Mouse (Mus musculus) ES-Bruce4 (cell line): Measurements from ENCODE around the gene Ttc7. TPM values are rescaled to one million over a fixed set of nuclear protein-coding genes. Genes with fewer than 3 reads are reported as not detected.

Experiments
- H3K27ac ChIP-seq: 2 replicates; pipeline ENCODE4 v1.5.1; 2012; ENCODE audit warnings: low read length, inconsistent platforms; ENCODE audit not compliant: insufficient read depth
- H3K27me3 ChIP-seq: 2 replicates; pipeline ENCODE4 v1.6.1; 2012; ENCODE audit warnings: mild to moderate bottlenecking, low read length, inconsistent platforms; ENCODE audit not compliant: control insufficient read depth, poor library complexity, insufficient read depth, severe bottlenecking
- H3K36me3 ChIP-seq: 2 replicates; pipeline ENCODE4 v1.6.1; 2012; ENCODE audit warnings: inconsistent platforms, mild to moderate bottlenecking, low read length, moderate library complexity; ENCODE audit not compliant: control insufficient read depth, poor library complexity, insufficient read depth, severe bottlenecking
- H3K4me1 ChIP-seq: one replicate; pipeline ENCODE4 v1.8.1; 2011; ENCODE audit warnings: low read length; ENCODE audit not compliant: control insufficient read depth, insufficient read depth
- H3K4me3 ChIP-seq: 2 replicates; pipeline ENCODE4 v1.5.1; 2011; ENCODE audit warnings: low read depth, mild to moderate bottlenecking, low read length
- H3K9ac ChIP-seq: 2 replicates; pipeline ENCODE4 v1.6.1; 2012; ENCODE audit warnings: low read depth, mild to moderate bottlenecking, inconsistent platforms; ENCODE audit not compliant: poor library complexity, severe bottlenecking
- H3K9me3 ChIP-seq: replicated peaks from 2 replicates; pipeline ENCODE4 v1.6.1; 2012; ENCODE audit warnings: mild to moderate bottlenecking, low read length, inconsistent platforms; ENCODE audit not compliant: control insufficient read depth, poor library complexity, insufficient read depth, severe bottlenecking
- CTCF ChIP-seq: IDR thresholded peaks from one replicate; pipeline ENCODE4 v1.8.1; 2011; ENCODE audit warnings: low read depth, low read length
- EP300 ChIP-seq: IDR thresholded peaks from 2 replicates; pipeline ENCODE4 v1.6.1; 2011; ENCODE audit warnings: low read depth, low read length; ENCODE audit not compliant: insufficient read depth
- POLR2A ChIP-seq: IDR thresholded peaks from one replicate; pipeline ENCODE4 v1.8.1; 2011; ENCODE audit warnings: low read length; ENCODE audit not compliant: insufficient read depth
- polyA plus RNA-seq: library from polyadenylated mRNA; stranded (reverse); fragments of >200 nt; gene quantifications from 2 replicates; pipeline ENCODE4 v1.2.4, GENCODE M21; 2011; ENCODE audit warnings: low read depth; ENCODE audit not compliant: missing spikeins, insufficient read depth, insufficient read length

Gene Ttc7
- polyA plus RNA-seq, 1 experiment = 10.7 TPM

DNA sequence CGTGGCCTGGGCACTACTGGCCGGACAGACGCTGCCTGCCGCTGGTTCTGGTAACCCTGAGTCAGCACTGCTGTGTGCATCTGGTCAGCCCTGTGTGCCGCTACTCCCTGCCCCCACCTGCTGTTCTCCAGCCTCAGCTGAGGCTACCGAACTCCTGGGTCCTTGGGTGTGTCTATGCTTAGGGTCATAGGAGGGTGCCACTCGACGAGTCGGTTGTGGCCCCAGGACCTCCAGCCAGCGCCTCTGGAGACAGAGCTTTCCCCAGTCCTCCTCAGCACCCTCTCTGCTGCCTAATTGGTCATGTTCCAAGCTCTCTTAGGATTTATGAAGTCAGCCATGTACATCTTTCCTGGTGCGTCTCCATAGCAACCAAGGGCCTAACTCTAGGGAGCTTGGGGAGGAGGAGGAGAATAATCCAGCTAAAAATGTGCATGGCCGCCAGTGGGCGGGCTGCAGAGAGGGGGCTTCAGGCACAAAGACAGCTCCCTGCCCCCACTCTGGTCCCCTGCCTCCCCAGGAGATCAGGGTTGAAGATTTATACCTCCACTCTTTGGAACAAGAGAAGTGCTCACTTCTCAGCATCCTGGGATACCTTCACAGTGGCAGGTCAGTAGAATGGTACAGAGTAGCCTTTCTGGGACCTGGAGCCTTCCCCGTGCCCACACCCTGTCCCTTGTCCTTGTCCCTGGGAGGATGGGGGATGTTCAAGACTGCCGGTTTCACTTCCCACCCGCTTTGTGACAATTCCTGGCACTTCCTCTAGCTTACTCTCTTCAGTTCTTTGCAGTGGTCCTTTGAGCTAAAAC lies 95.9 kb downstream of the Ttc7 start:
- H3K27me3 ChIP-seq = no peaks in the 10 kb centered on the region
- no peaks in the 10 kb centered on the region for H3K9me3 ChIP-seq
- H3K9ac ChIP-seq = no peak overlapping the region
- H3K36me3 ChIP-seq = no peaks in the 10 kb centered on the region
- no peak overlapping the region for H3K27ac ChIP-seq
- H3K4me3 ChIP-seq = no peak overlapping the region
- TF ChIP-seq POLR2A = no peak
- no peak for TF ChIP-seq EP300
- TF ChIP-seq CTCF = no peak
- H3K4me1 ChIP-seq = peaks cover 8% of the 10 kb centered on the region

DNA sequence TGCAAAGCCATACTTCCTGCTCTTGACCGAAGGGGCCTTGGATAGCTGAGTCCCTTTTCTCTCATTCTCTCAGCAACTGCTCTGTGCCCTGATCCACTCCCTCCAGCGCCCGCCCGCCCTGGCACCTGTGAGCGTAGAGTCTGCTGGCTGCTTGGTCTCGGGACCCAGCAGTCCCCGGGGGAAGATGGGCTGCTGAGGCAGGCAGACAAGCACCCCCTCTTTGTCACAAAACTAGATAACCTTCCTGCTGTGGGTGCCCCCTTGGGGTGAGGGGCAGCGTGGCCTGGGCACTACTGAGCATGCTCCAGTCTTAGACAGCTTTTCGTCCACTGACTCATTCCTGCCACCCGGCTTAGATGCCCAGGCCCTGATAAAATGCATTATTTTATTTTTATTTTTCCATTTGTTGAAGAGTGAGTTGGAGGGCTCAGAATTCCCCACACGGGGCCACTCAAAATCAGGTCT lies 96.5 kb downstream of the Ttc7 start:
- TF ChIP-seq EP300 (no peak), POLR2A (no peak), CTCF (no peak)
- no peak overlapping the region for H3K9ac ChIP-seq
- peaks cover 8% of the 10 kb centered on the region for H3K4me1 ChIP-seq

DNA sequence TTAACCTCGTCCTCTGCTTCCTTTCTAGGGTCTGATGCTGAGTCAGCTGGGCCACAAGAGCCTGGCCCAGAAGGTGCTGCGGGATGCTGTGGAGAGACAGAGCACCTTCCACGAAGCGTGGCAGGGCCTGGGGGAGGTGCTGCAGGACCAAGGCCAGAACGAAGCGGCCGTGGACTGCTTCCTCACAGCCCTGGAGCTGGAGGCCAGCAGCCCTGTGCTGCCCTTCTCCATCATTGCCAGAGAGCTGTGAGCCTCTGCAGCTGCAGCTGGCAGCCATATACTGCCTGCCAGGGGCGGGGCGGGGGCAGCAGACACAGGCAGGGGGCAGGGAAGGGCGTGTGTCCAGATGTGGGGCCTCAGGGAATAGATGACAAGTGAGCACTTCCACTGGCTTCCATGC lies 97.1 kb downstream of the Ttc7 start:
- no peak overlapping the region for H3K4me3 ChIP-seq
- H3K4me1 ChIP-seq = peaks cover 8% of the 10 kb centered on the region
- H3K9ac ChIP-seq = no peak overlapping the region
- H3K27ac ChIP-seq = no peak overlapping the region
- no peaks in the 10 kb centered on the region for H3K36me3 ChIP-seq
- H3K9me3 ChIP-seq = no peaks in the 10 kb centered on the region
- no peak for TF ChIP-seq CTCF
- no peak for TF ChIP-seq EP300
- H3K27me3 ChIP-seq = no peaks in the 10 kb centered on the region

More for the DNA sequence above, 96.5 kb downstream of the Ttc7 start:
- Histone ChIP-seq H3K27ac (no peak overlapping the region), H3K27me3 (no peaks in the 10 kb centered on the region), H3K4me3 (no peak overlapping the region), H3K36me3 (no peaks in the 10 kb centered on the region), H3K9me3 (no peaks in the 10 kb centered on the region)

DNA sequence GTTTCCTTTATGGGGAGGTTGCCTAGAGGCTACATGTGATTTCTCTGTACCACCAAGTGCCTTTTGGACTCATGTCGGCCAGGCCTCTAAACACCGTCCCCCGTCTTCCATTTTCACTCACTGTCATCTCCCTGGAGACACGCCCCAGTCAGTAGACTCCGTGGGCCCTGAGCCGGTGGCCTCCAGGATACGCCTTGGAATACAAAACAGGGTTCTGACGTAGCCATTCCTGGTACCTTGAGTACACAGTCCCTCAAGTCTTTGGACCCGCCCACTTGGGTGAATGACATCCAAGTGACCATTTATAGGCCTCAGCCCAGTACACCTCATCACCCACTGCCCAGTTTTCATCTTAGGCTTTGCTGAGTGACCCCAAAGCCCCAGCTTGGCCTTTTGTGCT lies 98.0 kb downstream of the Ttc7 start:
- Histone ChIP-seq H3K36me3 (no peaks in the 10 kb centered on the region), H3K27ac (no peak overlapping the region), H3K9ac (no peak overlapping the region), H3K27me3 (no peaks in the 10 kb centered on the region), H3K4me3 (no peak overlapping the region), H3K4me1 (peaks cover 6% of the 10 kb centered on the region), H3K9me3 (no peaks in the 10 kb centered on the region)
- no peak for TF ChIP-seq POLR2A
- TF ChIP-seq EP300 = no peak
- no peak for TF ChIP-seq CTCF

DNA sequence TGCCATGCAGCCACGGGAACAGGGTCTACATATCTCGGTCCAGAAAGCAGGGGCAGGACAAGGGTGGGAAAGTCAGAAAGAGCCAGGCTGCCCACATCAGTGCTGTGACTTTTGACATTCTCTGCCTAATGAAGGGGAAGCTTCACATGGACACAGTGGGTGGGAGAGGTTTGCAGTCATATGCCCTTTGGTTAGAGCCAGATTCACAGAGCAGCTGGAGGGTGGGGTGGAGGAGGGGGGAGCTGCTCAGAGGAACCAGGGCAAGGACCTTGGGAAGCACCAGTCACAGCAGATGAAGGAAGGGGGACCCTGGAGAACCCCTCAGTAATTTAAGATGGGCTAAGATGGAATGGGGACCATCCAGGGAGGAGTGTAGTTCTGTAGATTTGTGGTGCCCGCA lies 103.1 kb downstream of the Ttc7 start:
- Histone ChIP-seq H3K9me3 (no peaks in the 10 kb centered on the region), H3K27me3 (no peaks in the 10 kb centered on the region), H3K27ac (no peak overlapping the region), H3K36me3 (no peaks in the 10 kb centered on the region), H3K9ac (no peak overlapping the region), H3K4me1 (no peaks in the 10 kb centered on the region), H3K4me3 (no peak overlapping the region)
- TF ChIP-seq POLR2A (no peak), EP300 (no peak), CTCF (no peak)

DNA sequence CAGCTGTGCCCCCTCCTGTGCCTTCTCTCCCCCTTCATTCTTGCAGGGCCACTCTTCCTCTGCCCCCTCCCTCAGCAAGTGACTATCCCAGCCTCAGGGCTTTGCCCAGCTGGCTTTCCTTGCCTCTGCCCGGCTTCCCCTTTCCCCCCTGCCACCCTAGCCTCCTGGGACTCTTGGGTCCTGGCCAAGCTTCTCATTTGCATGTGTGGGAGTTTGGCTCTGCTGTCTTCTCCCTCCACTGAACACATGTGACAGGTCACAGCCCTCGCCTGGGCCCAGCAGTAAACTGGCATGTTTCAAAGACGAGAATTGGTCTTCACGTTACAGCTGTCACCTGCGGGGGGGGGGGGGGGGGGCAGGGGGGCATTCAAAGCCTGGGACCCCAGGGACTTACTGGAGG lies 104.4 kb downstream of the Ttc7 start:
- Histone ChIP-seq H3K4me1 (no peaks in the 10 kb centered on the region), H3K4me3 (no peak overlapping the region), H3K27ac (no peak overlapping the region), H3K9me3 (no peaks in the 10 kb centered on the region), H3K9ac (no peak overlapping the region), H3K36me3 (no peaks in the 10 kb centered on the region), H3K27me3 (no peaks in the 10 kb centered on the region)
- TF ChIP-seq POLR2A (no peak), EP300 (no peak)
